Mouse (Mus musculus) heart, postnatal 0 days (tissue): ENCODE measurements around the gene Znrf1. TPM values are rescaled to one million over a fixed set of nuclear protein-coding genes. Genes with fewer than 3 reads are reported as not detected.
A peak's percentile ranks its signal among the peaks of the same experiment; 100 is the strongest.

ENCODE experiments used
- ATAC-seq: fragments of 200-750 bp; cut with Nextera tagmentation; 2 replicates; pipeline ENCODE4 v1.8.0; 2017; ENCODE audit warnings: low read depth, moderate number of reproducible peaks, moderate library complexity; ENCODE audit not compliant: insufficient read depth
- DNase-seq: peaks from one replicate; pipeline ENCODE4 v3.0.0-alpha.2; 2016; ENCODE audit warnings: low spot score
- H3K27ac ChIP-seq: fragments of 300-500 bp; sonication (generic); 2 replicates; pipeline ENCODE4 v1.5.1; 2014; ENCODE audit warnings: low read depth, mild to moderate bottlenecking
- H3K27me3 ChIP-seq: fragments of 300-500 bp; sonication (generic); 2 replicates; pipeline ENCODE4 v1.6.1; 2014; ENCODE audit warnings: low read length, mixed read lengths; ENCODE audit not compliant: control insufficient read depth, insufficient read depth
- H3K36me3 ChIP-seq: fragments of 300-500 bp; sonication (generic); replicated peaks from 2 replicates; pipeline ENCODE4 v1.6.1; 2014; ENCODE audit warnings: low read length, mixed read lengths; ENCODE audit not compliant: control insufficient read depth, insufficient read depth
- H3K4me1 ChIP-seq: fragments of 300-500 bp; sonication (generic); 2 replicates; pipeline ENCODE4 v1.6.1; 2014; ENCODE audit warnings: antibody characterized with exemption; ENCODE audit not compliant: control insufficient read depth, insufficient read depth
- H3K4me2 ChIP-seq: fragments of 300-500 bp; sonication (generic); 2 replicates; pipeline ENCODE4 v1.6.1; 2014; ENCODE audit warnings: low read depth, mild to moderate bottlenecking, low read length, moderate library complexity
- H3K4me3 ChIP-seq: fragments of 300-500 bp; sonication (generic); 2 replicates; pipeline ENCODE4 v1.5.1; 2014; ENCODE audit warnings: low read depth, low read length
- H3K9ac ChIP-seq: fragments of 300-500 bp; sonication (generic); replicated peaks from 2 replicates; pipeline ENCODE4 v1.6.1; 2014; ENCODE audit warnings: low read depth, low read length, mixed read lengths
- H3K9me3 ChIP-seq: fragments of 300-500 bp; sonication (generic); replicated peaks from 2 replicates; pipeline ENCODE4 v1.6.1; 2016; ENCODE audit warnings: low read length; ENCODE audit not compliant: control insufficient read depth
- CTCF ChIP-seq: IDR thresholded peaks from 2 replicates; pipeline ENCODE4 v1.5.1; 2016; ENCODE audit warnings: antibody characterized with exemption, control low read depth, low read depth
- EP300 ChIP-seq: IDR thresholded peaks from 2 replicates; pipeline ENCODE4 v1.6.1; 2016; ENCODE audit warnings: antibody characterized with exemption, low read depth
- WGBS: fragments of 180-500 bp; shearing (Covaris S2); extraction: QIAGEN DNeasy Blood & Tissue Kit; methylation state at CpG from one replicate; pipeline ENCODE4 v1.1.7; 2014; 5-methylcytosine and 5-hydroxymethylcytosine counted together
- polyA plus RNA-seq: library from polyadenylated mRNA; unstranded; fragments of >200 nt; fragmentation: Nextera tagmentation; extraction: Ambion mirVana; gene quantifications from 2 replicates; pipeline ENCODE4 v1.2.1, GENCODE M21; 2015
- total RNA-seq: library from RNA; depleted of rRNA; stranded (reverse); fragments of >200 nt; gene quantifications from 2 replicates; pipeline ENCODE4 v1.2.3, GENCODE M21; 2014; ENCODE audit warnings: low replicate concordance

The Znrf1 gene
- total and polyA plus RNA-seq, 2 experiments from 2014 or later = 13.9 to 52.1 TPM

DNA sequence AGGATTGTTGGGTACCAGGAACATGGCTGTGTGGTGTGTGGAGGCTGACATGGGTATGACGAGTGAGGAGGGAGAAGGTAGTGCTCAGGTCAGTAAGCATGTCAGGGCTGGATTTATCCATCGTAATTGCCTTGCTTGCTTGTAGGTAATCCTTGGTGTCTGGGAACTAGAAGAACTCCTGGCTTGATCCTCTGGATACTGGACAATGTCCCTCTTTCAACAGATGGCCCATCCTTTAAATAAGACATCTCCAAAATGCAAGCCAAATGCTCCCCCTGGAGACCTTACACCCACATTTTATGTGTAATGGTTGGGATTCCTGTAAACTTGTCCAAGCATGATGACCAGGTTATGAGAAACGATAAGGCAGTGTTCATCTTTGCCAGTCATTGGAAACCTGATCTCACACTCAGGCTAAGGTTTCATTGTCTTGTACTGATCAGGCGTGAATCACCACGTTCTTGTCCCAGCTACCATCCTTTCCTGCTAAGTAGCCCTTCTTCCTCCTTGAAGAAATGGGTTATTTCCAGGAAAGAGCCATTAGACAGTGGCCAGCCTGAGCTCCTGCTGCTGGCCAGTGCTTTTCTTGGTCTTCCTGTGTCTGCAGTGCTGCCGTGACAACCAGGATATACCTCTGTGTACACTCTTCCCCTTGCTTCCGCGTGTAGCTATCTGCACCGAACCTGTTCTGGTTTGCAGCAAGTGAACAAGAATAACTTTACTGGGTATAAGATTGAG is 64.0 kb downstream of the Znrf1 start:
- peaks cover 44% of the 10 kb centered on the region for H3K4me1 ChIP-seq
- H3K27me3 ChIP-seq = no peaks in the 10 kb centered on the region
- 58% methylated on average over 9 of the region's 9 CpGs for WGBS
- H3K4me3 ChIP-seq = no peak overlapping the region
- no peaks in the 10 kb centered on the region for H3K9me3 ChIP-seq
- no peak for DNase-seq
- H3K9ac ChIP-seq = no peak overlapping the region
- H3K36me3 ChIP-seq = no peaks in the 10 kb centered on the region
- no peak overlapping the region for H3K4me2 ChIP-seq
- H3K27ac ChIP-seq = no peak overlapping the region
- no peak for ATAC-seq
- TF ChIP-seq EP300 (no peak), CTCF (no peak)

DNA sequence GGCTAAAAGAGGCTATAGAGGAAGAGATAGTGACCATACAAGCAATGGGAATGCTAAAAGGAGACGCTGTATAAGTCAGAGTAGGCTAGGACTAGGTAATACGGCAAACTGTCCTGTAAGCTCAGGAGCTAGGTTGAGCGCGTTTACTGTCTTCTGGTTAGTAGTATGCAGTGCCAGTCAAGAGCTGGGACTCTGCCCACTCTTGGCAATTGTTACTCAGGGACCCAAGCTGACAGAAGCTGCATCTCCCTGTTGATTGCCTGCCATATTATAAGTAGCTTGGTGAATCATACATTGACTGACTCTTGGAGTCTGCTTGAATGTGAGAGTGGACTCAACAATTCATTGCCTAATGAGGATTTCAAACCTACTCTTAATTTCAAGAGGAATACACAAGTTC is 66.2 kb downstream of the Znrf1 start:
- H3K9ac ChIP-seq = no peak overlapping the region
- WGBS = 93% methylated on average over 4 of the region's 4 CpGs
- H3K27ac ChIP-seq = no peak overlapping the region
- no peak overlapping the region for H3K4me2 ChIP-seq
- no peaks in the 10 kb centered on the region for H3K9me3 ChIP-seq
- peaks cover 26% of the 10 kb centered on the region for H3K4me1 ChIP-seq
- DNase-seq = no peak
- TF ChIP-seq CTCF = no peak
- TF ChIP-seq EP300 = no peak
- no peak overlapping the region for H3K4me3 ChIP-seq
- no peaks in the 10 kb centered on the region for H3K27me3 ChIP-seq
- no peak for ATAC-seq
- H3K36me3 ChIP-seq = no peaks in the 10 kb centered on the region

DNA sequence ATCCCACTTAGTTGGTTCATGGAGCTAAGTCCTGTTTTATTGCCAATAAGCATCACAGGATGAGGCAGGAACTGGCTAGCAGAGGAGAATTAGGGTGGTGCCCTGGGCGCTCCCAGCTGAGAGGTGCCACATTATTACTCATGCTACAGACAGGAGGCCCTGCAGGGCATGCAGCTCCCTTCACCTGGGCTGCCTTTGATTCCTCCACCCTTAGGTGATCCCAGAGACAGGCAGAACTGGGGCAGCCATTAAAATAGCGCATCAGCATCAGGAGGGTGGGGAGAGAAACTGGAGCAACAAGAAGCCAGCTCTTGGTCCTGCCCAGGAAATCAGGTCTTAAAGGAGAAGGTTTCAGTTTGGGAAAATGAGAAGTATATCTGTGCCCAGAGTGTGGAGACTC is 69.1 kb downstream of the Znrf1 start:
- Histone ChIP-seq H3K9me3 (no peaks in the 10 kb centered on the region), H3K4me3 (no peak overlapping the region), H3K27me3 (no peaks in the 10 kb centered on the region), H3K4me1 (peaks cover 7% of the 10 kb centered on the region), H3K36me3 (0 out of 2 replicates have a peak, but pooled peaks cover under 1% of the 10 kb centered on the region), H3K4me2 (no peak overlapping the region), H3K27ac (no peak overlapping the region), H3K9ac (no peak overlapping the region)
- TF ChIP-seq EP300 (no peak), CTCF (no peak)
- DNase-seq (no peak), ATAC-seq (no peak)
- WGBS = 98% methylated on average over 2 of the region's 2 CpGs

DNA sequence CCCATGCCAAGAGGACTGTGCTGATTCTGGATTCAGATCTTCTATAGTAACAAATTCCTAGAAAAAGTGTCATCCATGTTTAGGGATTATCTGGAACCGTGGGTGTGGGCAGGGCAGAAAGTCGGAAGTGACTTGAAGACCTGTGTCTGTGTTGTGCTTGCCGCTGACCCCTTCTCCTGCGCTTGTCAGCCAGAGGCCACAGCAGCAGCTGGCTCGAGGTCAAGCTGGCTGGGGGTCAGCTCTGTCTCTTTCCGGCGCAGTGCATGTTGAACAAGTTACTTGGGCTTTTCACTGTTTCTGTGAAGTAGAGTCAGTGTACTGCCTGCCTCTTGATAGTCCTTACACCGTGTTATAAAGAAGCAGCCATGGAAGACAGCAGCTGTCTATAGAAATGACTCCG is 71.1 kb downstream of the Znrf1 start:
- TF ChIP-seq CTCF (no peak), EP300 (no peak)
- WGBS = 79% methylated on average over 9 of the region's 9 CpGs
- Histone ChIP-seq H3K27ac (no peak overlapping the region), H3K4me2 (no peak overlapping the region), H3K27me3 (no peaks in the 10 kb centered on the region), H3K9me3 (no peaks in the 10 kb centered on the region), H3K36me3 (peaks cover 11% of the 10 kb centered on the region), H3K4me1 (0 out of 2 replicates have a peak, but pooled peaks cover 3% of the 10 kb centered on the region), H3K4me3 (no peak overlapping the region), H3K9ac (no peak overlapping the region)
- ATAC-seq = no peak
- no peak for DNase-seq

DNA sequence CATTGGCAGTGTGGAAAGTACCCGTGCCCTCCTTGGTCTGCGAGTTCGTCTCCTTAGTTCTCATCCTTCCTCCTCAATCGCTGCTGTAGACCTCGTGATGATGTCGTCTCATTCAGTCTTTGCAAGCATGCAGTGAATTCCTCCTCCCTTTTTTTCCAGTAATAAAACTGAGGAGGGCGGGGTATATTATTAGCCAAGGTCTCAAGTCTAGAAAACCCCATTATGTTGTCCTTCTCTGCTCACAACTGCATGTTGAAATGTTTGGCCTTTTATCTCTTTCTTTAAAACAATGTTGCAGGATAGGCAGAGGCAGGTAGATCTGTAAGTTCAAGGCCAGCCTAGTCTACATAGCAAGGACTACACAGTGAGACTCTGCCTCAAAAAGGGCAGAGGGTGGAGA is 71.5 kb downstream of the Znrf1 start:
- ATAC-seq (no peak), DNase-seq (no peak)
- 84% methylated on average over 7 of the region's 7 CpGs for WGBS
- Histone ChIP-seq H3K27me3 (no peaks in the 10 kb centered on the region), H3K9ac (no peak overlapping the region), H3K4me1 (peaks cover 3% of the 10 kb centered on the region; the same call in 1 of the 2 replicates), H3K4me2 (no peak overlapping the region), H3K4me3 (no peak overlapping the region), H3K9me3 (no peaks in the 10 kb centered on the region), H3K36me3 (peaks cover 11% of the 10 kb centered on the region), H3K27ac (no peak overlapping the region)
- TF ChIP-seq CTCF (no peak), EP300 (no peak)

DNA sequence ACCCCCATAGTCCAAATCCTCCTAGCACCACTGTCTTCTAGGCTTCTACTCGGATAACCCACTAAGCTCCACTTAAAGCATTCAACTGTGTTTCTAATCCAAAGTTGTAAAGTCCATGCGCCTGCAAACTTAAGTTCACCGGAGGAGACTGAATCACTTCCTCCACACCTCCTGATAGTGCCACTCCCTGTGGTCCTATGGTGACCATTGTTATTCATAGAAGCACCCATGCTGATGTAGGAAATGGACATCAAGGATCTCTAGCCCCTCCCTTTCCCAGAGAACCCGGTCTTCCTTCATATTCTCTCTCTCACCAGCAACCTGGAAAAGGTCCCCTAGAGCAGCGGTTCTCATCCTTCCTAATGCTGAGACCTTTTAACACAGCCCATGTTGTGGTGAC is 77.3 kb downstream of the Znrf1 start:
- 0 out of 2 replicates have a peak overlapping the region, but pooled peaks have one; percentile 25 for H3K27ac ChIP-seq
- H3K4me1 ChIP-seq = peaks cover 4% of the 10 kb centered on the region; the same call in 1 of the 2 replicates
- no peak overlapping the region for H3K4me3 ChIP-seq
- H3K27me3 ChIP-seq = no peaks in the 10 kb centered on the region
- peaks cover 11% of the 10 kb centered on the region for H3K36me3 ChIP-seq
- 73% methylated on average over 5 of the region's 5 CpGs for WGBS
- TF ChIP-seq CTCF (no peak), EP300 (no peak)
- H3K4me2 ChIP-seq = no peak overlapping the region
- 0 out of 2 replicates have a peak, but pooled peaks have one; percentile 36 for ATAC-seq
- no peak for DNase-seq
- no peak overlapping the region for H3K9ac ChIP-seq
- H3K9me3 ChIP-seq = no peaks in the 10 kb centered on the region
